Mouse (Mus musculus) lung, postnatal 0 days (tissue): Measurements from ENCODE around the gene Aipl1.
A peak's percentile ranks its signal among the peaks of the same experiment; 100 is the strongest.

Source experiments
- CTCF ChIP-seq: IDR thresholded peaks from 2 replicates; pipeline ENCODE4 v1.5.1; 2016; ENCODE audit warnings: antibody characterized with exemption, mild to moderate bottlenecking
- EP300 ChIP-seq: IDR thresholded peaks from 2 replicates; pipeline ENCODE4 v1.6.1; 2016; ENCODE audit warnings: antibody characterized with exemption, mild to moderate bottlenecking, control low read depth

- TF ChIP-seq EP300 (no peak), CTCF (peak; percentile 55)
These were observed 13.9 kb upstream of the Aipl1 start for GRCm38 (mm10) chr11:72050895-72051858.
